Mouse (Mus musculus): ENCODE measurements around the gene Cmtm4. TPM values are rescaled to one million over a fixed set of nuclear protein-coding genes. Genes with fewer than 3 reads are reported as not detected.
A peak's percentile ranks its signal among the peaks of the same experiment; 100 is the strongest.

Cmtm4 gene
- total RNA-seq (2021): 10 to 100 TPM; 88.2 to 98.5 TPM
- long read RNA-seq, experiment 1, partial matches to known transcripts: 0 of 20 reads
- long read RNA-seq, experiment 1, other reads (novel, unspliced or antisense): 20 of 20 reads
- long read RNA-seq, experiment 2, full-length matches to known transcripts: 2 of 26 reads
- long read RNA-seq, experiment 2, partial matches to known transcripts: 0 of 26 reads
- long read RNA-seq, experiment 2, other reads (novel, unspliced or antisense): 24 of 26 reads

DNA sequence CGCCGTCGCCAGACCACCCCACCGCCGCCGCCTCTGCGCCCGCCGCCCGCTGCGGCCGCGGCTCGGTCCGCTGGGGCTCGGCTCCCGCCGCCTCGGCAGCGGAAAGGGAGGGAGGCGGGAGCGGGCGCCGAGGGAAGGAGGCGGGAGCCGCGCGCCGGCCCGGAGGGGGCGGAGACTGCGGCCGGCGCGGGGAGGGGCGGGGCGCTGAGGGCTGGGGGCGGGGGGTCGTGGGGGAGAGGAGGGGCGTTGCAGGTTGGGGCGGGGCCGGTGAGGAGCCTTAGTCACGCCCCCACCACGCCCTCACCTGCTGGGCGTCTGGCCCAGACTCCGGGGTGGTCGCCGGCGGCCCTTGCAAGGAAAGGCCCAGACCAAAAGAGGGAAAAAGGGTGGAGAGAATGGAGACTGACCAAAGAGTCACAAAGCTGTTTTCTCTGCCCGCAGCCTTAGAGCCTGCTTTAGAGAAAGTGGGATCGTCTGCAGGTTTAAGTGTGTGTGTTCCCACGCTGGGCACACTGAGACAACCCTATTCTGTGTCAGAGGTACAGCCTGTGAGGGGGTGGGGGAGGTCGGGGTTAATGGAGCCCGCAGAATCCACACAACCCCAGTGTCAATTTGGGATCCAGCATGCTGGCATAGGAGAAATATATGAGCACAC lies at the start of gene Cmtm4:
Gene Cmtm4, minus strand, starts transcription at position 105 of the 655 bp plus-strand sequence.
- DNase-seq (ENCODE audit: low spot score in 2 of 2): peak; percentile 48 to 49

DNA sequence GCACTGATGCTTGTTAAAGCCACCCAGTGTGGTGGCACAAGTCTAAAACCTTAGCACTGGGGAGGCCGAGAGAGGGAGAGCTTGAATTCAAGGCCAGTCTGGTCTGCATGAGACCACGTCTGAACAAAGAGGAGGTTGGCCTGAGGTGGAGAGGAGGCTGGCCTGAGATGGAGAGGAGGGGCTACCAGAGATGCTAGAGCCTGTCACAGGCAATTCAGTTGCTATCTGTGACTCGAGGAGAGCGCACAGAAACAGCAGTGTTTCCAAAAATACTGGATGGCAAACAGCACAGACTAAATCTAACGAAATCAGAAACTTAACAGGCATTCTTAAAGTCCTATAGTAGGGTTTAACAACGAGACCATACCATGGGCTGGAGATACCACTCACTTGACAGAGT lies 49.6 kb upstream of the Cmtm4 start:
- DNase-seq (ENCODE audit: low spot score in 2 of 2): no peak

DNA sequence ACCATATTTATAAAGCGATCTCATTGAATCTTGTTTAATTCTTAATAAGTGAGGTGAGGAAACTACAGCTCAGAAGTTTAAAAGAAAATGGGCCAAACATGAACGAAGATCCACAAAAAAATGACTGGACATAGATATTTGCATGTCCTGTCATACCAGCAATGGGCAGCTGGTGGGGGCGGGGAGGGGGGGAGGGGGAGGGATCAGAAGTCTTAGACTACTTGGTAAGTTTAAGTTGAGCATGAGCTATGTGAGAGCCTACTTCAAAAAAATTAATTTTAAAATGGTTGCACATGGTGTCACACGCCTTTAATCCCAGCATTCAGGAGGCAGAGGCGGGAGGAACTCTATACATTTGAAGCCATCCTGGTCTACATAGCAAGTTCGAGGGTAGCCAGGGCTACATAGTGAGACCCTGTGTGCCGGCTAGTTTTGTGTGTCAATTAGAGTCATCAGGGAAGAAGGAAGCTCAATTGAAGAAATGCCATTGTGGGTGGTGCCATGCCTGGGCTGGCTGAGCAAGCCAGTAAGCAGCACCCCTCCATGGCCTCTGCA lies 47.6 kb upstream of the Cmtm4 start:
- no peak for DNase-seq (ENCODE audit: low spot score in 2 of 2)

DNA sequence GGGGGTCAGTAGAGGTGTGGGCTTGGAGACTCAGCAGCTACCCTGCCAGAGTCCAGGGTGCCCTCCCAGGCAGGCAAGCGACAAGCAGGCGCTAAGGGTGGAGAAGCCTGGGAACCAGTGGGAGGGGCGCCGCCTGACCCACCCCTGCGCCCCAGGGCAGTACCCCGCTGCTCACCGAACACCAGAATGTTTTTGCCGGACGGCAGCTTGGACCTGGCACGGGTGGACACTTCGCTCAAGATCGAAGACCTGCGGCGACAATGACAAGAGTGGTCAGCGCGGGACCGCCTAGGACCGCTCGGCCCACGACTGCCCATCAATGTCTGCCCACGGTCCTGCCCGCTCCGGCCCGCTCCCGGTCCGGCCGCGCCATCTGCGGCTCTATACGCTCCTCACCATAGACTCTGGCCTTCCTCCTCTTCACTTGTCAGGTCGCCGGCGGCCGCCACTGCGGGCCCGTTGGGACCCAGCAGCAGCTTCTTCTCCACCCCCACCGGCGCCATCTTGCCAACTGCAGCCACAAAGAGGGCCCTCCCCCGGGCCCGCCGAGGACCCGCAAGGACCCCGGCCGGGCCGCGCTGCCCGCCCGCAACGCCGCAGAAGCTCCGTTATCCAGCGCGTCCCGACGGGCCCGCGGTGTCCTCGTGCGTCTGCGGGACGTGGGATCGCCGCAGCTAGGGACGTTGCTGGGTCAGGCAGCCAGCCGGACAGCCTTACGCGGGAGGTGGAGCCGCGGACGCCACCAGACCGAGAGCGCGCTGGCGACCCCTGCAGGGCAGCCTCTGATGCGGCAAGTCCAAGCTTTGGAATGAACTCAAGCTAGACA lies 46.9 kb upstream of the Cmtm4 start, which contains the start of gene Dync1li2:
Gene Dync1li2, minus strand, starts transcription at position 749 of the 826 bp plus-strand sequence.
- DNase-seq (ENCODE audit: low spot score in 2 of 2): peak; percentile 92 to 93

DNA sequence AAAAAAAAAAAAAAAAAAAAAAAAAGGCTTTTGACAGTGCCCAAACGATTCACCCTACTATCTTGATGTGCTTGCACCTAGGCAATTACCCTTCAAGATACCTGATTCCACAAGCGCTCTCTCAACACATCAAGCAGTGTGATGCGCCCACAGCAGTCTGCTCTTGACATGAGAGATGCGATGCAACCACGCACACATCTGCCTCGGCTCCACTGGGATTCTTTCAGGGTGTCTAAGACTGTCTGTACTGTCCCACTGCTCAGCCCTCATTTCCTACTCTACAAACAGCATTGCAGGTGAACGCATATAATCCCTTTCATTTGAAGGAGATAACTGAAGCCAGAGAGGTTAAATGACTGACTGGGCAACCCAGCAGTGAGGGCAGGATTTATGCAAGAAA lies 46.0 kb upstream of the Cmtm4 start:
- peak; percentile 26 to 60 for DNase-seq (ENCODE audit: low spot score in 2 of 2)

DNA sequence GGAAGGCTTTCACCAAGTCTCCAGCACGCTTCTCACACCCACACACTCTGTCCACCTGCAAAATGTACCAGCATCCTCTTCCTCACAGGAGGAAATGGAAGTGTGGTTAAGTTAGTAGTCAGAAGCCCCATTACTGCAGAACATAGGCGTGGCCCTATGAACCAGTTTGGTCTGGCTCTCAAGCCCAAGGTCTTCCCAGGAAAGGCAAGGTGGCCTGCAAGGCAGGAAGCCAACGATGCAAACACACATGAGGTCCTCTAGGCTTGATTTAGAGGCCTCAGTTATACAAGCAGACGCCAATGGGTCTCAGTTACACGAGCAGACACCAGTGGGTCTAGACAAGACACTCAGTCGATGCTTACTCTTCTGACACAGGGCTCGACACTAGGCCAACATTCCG lies 43.9 kb upstream of the Cmtm4 start:
- no peak for DNase-seq (ENCODE audit: low spot score in 2 of 2)

DNA sequence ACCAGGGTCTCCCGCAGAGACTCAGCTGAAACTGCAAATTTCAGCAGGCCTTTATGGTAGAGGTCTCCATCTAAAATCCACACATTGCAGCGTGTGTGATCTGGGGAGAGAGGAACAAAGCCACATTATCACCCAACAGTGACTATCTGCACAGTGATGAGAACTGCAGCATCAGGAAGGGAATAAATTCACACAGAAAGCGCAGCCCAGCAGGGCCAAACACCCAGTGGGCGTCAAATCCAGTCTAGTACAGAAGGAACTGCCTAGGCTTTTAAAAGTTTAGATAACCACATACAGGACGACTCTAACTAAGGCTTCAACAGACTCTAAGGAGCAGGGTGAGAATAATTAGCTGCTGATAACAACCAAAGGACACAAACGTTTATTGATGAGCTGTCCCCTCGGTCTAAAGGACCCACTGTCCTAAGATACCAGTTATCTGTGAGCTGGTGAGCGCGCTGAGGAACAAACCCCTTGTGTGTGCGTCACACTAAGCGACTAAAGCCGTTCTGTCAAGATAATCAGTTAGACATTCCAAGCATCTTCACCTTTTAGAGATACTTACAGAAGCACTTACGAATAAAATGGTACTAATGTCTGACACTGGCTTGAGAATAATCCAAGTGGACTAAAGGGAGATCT lies 42.0 kb upstream of the Cmtm4 start:
- peak in 1 of 2 experiments; percentile 48 for DNase-seq (ENCODE audit: low spot score in 2 of 2)

DNA sequence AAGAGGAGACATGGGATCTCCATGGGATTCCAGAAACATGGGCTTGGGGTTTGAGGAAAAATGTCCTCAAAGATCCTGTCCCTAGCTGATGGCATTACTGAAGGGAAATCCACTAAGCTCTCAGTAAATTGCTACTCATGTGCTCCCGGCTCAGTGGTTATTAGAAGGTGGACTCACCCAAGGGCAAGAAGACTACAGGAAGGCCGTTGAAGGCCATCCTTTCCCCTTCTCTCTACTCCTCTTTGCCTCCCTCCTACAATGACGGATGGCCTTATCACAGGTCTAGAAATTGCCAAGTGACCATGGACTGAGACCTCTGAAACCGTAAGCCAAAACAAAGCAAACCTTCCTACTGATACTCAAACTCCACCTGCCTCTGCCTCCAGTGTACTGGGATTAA lies 41.0 kb upstream of the Cmtm4 start:
- DNase-seq (ENCODE audit: low spot score in 2 of 2): no peak

DNA sequence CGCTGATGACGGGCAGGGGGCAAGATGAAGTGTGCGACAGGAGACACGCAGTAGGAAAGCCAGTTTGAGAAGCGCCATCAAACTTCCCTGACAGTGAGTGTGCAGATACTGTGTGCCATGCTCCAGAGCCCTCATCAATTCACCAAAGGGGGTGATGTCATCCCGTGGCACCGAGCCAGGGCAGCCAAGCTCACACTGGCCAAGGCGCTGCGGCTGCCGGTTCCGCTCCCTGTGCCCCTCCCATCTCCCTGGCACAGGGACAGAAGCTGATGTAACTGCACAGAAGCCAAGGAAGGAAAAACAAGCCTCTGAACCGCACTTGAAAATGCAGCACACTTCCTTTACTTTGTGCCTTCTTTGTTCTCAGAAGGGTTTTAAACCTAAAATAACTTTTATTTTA lies 40.4 kb upstream of the Cmtm4 start:
- peak; percentile 97 to 98 for DNase-seq (ENCODE audit: low spot score in 2 of 2)

DNA sequence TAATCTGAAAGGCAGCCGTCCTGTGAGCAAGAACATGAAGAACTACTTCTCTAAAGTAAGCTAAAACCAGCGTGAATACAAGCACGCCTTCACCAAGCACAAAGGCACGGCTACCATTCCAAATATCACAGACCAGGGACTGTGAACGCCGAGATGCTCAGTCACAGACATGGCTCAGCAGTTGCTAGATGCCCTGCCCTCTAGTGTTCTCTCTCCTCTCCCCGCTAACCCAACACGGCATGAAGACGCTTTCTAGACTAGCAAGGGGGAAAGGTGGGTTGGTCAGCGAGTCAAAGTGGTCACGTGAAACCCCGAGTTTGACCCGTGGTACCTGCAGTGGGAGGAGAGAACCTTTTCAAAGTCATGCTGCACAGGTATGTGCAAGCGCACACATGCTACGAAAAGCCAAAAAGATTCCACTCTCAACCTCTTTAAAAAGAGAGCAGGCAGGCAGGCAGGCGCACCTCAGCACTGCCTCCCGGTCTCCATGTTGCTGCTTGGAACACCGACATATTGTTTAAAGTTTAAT lies 39.3 kb upstream of the Cmtm4 start:
- DNase-seq (ENCODE audit: low spot score in 2 of 2): no peak

DNA sequence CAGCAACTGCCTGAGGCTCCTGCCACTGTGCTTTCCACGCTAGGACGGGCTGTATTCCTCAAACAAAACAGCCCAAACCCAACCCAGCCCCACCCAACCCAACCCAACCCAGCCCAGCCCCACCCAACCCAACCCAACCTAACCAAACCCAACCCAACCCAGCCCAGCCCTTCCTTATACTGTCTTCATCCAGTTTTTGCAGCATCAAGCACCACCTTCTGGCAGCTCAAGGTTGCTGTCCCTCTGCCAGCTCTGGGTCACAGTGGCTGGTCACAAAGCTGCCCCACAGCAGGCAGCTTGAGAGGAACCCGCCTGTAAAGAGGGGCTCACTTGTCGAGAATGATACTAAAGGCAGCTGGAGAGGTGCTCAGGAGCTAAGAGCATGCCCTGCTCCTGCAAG lies 38.7 kb upstream of the Cmtm4 start:
- DNase-seq (ENCODE audit: low spot score in 2 of 2): no peak

DNA sequence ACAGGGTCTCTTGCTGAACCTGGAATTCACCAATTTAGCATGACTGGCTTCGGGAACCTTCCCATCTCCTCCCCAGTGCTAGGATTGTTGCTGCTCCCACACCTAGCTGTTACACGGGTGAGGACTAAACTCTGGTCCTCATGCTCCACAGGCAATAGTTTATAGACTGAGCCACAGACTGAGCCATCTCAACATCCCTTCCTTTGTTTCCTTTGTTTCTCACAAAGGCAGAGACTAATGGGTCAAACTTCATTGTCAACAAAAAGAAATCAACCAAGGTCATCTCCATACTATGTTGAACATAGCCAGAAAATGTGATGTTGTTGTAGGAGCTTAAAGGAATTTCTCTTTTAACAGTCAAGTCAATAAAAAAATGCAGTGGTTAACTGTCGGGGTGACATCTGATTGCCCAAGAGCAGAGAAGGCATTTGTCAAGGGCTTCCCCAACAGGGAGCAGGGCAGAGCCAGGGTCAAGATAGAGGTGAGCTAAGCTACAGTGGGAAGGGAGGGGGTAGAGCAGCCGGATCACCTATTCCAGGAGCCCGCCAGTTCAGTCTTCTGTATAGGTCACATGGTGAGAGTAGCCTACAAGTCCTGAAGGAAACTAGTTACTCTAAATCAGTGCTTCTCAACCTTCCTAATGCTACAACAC lies 37.7 kb upstream of the Cmtm4 start:
- no peak for DNase-seq (ENCODE audit: low spot score in 2 of 2)

DNA sequence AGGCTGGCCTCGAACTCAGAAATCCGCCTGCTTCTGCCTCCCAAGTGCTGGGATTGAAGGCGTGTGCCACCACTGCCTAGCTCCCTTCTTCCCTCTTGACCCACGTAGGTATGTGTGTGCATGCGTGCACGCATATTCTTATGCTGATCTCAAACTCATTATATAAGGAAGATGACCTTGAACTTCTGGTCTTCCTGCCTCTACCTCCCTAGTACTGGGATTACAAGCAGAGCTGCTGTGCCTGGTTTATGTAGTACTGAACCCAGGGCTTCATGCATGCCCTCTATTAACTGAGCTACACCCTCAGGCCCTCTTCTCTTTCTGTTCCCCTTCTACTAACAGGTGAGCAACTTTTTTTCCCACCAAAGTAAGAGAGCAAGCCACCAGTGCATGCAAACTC lies 37.0 kb upstream of the Cmtm4 start:
- DNase-seq (ENCODE audit: low spot score in 2 of 2): no peak

DNA sequence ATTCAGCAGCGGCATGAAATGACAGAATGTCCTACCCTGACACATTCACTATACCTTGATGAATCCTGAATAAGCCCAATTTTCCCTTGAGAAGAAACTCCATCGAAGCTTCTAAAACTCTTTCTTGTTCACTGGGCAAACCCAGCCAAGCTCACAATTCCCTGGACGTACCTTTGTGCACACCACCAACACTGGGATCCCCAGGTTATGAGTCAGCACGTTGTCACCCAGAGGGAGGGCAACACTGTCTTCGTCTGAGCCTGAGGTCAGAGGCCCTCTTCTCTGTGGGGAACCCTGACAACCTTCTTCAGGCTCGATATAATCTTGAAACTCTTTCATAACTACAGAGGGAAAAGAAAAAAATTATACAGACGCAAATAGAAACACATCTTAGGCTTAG lies 34.6 kb upstream of the Cmtm4 start:
- DNase-seq (ENCODE audit: low spot score in 2 of 2): no peak

DNA sequence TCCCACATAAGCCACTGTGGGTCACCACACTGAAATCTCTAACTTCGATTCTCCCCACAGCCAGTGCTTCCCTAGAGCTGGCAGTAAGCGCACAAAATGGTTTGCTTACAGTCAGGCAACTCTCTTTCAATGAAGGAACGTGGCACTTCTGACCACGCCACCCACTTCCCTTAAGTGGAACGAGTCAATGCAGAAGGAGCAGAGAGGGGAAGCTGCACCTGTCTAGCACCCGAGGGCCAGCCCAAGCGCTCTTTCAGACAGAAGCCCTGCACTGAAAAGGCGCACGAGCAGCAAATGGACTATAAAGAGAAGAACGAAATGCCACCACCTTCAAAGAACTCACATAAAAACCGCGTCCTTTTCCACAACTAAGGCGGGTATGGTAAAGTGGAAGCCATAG lies 32.1 kb upstream of the Cmtm4 start:
- no peak for DNase-seq (ENCODE audit: low spot score in 2 of 2)

DNA sequence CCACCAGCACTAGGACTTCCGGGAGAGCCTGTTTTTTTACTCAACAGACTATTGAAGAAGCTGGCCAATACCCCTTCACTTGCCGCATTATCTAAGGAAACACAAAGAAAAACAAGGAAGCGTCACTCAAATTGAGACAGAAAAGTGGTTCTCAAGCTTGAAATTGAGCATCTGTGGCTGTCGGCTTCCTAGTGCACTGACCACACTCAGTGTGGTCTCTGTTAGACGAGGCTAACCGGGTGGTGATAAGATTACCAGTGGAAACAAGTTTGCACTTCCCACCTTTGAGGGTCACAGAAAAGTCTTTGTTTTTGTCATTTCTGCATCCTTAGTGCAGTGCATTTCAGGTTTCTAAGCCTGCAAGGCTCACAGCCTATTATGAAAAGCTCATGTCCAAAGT lies 26.7 kb upstream of the Cmtm4 start:
- DNase-seq (ENCODE audit: low spot score in 2 of 2): no peak

DNA sequence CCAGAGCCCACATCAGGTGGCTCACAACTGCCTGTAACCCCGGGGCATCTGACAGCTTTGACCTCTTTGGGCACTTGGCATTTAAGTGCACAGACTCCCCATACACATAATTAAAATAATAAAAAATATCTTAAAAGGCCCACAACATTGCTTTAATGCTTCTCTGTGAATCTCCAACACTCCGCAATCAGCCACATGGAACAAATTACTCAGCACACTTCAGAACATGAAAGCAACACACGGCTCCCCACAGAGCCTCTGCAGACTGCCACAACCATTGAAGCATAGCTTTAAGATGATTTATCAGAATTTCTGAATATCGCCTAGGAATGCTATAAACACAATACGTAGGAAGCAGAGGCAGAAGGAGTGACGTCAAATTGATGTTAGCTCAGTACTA lies 20.4 kb upstream of the Cmtm4 start:
- DNase-seq (ENCODE audit: low spot score in 2 of 2): no peak

DNA sequence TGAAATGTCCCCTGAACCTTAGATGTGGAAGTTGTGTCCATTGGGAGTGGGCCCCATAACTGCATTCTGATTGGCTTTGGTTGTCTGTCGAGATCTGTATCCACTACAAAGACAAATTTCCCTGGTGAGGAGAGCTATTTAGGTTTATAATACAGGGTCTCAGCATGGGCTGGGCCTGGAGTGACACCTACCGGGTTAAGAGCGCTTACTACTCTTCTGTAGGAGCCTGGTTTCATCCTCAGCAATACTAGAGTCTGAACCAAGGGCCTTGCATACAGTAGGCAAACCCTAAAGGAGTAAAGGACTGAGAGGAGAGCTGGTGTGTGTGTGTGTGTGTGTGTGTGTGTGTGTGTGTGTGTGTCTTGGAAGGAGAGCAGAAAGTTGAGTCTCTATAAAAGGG lies 18.6 kb upstream of the Cmtm4 start:
- DNase-seq (ENCODE audit: low spot score in 2 of 2): no peak

DNA sequence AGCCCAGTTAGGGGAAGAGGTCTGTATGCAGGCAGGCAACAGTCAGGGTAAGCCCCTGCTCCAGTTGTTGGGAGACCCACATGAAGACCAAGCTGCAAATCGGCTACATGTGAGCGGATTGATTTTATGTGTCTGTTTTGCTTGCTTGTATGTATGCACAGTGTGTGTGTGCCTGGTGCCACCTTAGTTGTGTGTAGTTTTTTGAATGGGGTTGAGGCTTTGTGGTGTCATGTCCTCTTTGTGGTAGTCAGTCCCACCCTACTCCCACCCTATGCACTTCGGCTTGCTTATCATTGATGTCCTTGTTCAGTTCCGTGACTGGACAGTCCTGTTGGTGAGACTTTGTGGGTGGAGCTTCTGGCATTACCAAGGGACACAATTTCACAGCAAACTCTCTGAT lies 18.2 kb upstream of the Cmtm4 start:
- no peak for DNase-seq (ENCODE audit: low spot score in 2 of 2)

DNA sequence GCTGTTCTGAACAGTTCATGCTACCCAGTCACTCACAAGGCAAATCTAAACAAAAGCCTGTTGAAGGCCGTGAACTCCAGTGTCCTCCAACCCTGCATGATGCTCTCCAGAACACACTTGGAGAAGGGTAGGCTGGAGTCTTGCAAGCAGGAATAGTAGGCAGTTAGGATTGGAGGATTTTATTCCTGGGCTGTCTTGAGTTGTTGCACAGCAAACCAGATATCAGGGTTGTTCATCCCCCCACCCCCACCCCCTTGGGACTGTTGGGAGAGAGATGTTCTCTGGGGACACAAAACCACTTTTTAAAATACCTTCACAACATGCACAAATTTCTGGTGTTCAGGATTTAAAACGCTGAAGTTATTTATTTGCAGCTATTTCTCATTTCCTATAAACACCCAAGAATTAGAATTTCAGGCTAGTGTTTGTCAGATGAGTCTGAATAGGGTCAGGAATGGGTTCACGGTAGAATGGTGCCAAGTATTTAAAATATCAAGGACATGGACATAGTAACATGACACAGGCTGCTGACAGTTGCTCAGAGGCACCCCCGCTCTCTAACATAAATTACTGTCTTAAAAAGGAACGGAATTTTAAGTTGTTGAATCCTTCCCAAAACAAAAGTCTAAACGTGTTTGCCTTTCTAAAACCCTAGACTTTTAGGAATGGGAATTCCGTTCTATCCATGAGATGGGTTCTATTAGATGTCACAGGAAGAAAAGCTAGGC lies 17.4 kb upstream of the Cmtm4 start:
- DNase-seq (ENCODE audit: low spot score in 2 of 2): no peak
